Mouse (Mus musculus) layer of hippocampus, postnatal 36 days (tissue): ENCODE results near the gene P2ry1. TPM values are rescaled to one million over a fixed set of nuclear protein-coding genes. Genes with fewer than 3 reads are reported as not detected.

ENCODE experiments used
- DNase-seq, 2 experiments: peaks; one replicate each; pipeline ENCODE4 v3.0.0; 2022
- total RNA-seq, 2 experiments: library from RNA; stranded (reverse); gene quantifications; 2 replicates each; pipeline ENCODE4 v1.2.3; 2021

The P2ry1 gene
- 1 to 10 TPM; 2.7 TPM for total RNA-seq

DNA sequence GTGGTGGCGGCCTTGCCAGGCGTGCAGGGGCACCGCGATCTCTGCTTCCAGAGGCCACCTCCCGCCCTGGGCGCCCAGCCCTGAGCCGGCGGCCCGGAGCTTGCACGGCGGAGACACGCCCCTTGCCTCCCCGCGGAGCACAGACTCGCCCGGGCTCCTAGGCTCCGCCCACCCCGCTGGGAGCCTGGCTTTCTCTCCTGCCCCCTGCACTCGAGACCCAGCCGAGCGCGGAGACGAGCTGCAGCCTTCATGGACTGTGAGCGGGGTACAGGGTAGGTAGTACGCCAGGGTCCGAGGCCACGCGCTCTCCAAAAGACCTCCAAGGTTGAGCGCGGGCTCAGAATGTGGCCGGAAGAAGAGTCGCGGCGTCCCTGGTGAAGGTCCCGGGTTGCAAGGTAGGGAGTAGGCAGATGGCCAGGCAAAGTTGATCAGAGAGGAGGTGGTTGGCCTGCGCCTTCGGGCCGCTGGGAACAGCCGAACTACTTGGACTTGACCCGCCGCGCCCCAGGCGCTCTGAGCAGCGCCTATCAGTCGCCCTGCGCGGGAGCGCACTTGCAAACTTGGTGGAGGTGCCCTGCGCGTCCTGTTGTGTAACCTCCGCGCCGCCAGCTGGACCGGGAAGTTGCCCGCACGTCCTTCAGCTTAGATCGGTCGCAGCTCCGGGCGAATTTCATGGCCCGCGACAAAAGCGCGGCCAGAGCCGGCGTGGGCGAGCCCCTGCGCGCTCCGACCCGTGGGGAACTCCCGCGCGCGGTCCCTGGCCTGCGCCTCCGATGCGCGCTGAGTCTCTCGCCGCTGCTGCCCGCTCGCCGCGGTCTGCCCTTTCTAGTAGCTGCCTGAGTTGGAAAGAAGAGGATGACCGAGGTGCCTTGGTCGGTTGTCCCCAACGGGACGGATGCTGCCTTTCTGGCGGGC is at the start of gene P2ry1:
Gene P2ry1, plus strand, starts transcription at position 209 of the 915 bp plus-strand sequence.
- peak; percentile 60 to 65 for DNase-seq

DNA sequence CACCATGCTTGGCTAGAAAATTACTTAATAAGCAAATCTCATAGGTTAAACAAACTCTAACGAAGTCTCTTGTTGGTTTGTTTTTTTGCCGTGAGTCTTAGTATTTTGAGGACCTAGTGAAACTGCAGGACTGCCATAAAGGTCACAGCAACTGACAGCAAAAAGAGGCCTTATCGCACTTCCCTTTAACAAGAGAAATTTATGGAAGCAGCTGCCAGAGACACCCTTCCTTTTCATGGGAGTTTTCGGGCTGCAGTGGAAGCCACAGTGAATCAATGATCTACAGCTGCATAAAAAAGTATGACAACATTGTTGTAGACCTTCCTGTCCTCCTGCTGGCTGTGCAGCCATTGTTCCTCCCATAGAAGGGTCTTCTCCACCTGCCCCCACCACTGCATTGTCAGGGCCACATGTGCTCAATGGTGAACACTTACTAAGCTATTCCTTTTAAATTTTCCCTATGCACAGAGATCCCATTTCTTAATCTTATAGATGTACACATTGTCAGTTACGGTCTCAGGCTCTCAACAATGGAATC is 49.3 kb upstream of the P2ry1 start:
- DNase-seq, result no peak

DNA sequence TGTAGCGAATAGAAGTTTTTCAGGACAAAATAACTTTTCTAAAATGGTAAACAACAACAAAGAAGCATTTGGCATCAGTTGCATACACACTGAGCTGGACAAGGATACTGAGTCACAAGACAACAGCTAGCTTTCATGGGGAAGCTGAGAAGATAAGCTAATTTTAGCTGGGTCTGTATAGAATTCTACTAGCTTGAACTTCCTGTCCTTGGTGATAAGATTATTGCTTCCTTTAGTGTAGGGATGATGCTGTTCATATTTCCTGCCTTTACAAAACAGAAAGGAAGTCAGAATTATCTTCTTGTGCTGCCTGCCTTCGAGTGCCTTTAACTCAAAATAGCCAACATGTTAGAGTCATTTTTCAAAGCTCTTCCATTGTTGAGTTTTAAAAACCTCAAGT is 48.5 kb upstream of the P2ry1 start:
- DNase-seq, result no peak

DNA sequence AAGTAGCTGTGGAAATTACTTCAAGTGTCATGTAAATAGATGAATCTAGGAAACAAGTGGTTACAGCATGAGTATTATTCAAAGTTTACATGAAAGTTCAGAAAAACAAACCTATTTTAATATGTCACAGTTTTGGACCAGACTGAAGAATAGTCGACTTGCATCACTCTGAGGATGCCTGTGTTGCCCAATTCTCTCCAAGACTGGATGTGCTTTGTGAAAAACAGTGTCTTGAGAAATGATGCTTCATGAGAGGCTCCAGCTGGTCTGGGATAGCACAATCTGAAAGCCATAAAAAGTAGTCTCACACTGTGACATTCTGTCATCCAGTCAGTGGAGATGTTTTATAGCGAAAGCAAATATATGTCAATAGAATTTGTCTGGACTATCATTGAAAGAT is 43.8 kb upstream of the P2ry1 start:
- DNase-seq, result no peak

DNA sequence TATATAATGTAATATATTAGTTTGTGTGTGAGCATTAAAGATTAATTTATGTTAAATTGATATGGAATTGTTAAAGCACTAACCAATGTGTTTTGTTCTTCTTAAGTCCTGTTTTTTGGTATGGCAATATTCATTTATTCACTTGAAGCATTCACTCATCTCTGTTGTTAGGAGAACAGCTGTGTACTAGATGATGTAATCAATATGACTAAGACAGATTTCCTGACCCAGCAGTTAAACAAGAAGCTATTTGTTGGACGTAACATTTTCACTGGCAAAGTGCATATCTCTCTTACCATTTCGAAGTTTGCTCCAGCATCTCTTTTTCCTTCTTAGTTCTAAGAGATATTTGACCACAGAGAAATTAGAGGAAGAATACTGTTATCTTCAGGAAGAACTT is 37.5 kb upstream of the P2ry1 start:
- DNase-seq, result no peak

DNA sequence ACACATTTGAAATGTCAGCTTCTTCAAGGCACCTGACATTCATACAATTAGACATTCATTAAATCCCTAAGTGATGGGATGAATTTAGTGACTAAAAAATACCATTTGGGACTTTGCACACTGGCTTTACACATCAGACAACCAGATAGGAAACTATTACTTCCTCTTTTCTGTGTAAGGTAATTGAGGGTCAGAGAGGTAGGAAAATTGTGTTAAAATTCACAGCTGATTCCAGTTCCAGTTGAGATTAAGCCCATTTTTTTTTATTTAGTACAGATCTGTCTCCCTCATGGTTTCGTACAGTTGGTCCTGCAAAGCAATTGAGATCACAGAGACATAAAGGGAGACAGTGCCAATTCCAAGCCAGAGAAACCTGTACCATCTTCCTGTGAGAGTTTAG is 27.7 kb upstream of the P2ry1 start:
- DNase-seq, result no peak

DNA sequence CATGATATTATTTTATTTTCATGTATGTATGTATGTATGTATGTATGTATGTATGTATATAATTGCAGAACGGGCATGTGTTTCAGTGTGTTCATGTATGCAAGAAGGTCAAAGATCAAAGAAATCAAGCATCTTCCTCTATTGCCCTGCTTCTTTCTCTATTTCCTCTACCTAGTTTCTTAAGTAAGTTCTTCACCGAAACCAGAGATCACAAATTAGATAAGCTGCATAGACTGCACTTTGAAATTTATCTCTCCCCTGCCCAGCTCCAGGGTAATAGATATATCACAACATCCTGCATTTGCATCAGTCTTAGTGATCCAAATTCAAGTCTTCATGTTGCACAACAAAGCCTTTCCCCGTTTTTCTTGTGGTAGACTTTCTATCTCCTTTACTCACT is 20.5 kb upstream of the P2ry1 start:
- no peak for DNase-seq

DNA sequence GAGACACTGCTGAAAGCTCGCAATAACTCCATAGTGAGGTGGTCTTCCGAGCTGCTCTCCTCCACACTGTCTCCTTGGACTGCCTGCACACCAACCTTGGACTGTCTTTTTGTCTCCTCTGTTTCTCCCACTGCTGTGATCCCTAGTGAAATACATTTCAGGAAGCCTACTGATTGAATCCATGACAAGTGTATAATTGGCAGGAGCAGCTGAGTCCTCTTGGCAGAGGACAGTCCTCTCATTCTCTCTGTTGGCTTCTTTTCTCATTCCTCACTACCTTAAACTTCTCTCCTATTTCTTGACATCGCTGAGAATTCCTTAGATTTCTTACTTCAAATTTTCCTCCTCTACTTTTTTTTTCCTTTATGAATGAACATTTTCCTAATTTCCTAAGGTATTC is 4.5 kb upstream of the P2ry1 start:
- no peak for DNase-seq

DNA sequence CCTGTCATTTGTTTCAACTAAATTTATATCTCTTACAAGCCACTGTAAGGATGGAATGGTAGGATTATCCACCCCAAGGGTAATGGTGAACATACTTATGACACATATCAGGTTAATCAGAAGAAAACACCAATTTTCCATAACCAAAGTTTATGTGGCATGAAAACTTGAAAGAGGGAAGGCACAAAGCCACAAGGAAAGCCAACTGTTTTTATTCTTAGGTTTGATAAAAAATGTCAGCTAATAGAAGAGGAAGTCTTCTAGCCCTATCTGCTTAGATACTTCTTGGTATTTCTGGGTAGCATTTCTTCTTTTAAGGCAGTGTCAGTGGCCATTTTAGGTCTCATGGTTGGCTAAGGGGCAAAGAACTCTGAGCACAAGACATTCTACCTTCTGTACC is 2.9 kb upstream of the P2ry1 start:
- DNase-seq, result no peak

DNA sequence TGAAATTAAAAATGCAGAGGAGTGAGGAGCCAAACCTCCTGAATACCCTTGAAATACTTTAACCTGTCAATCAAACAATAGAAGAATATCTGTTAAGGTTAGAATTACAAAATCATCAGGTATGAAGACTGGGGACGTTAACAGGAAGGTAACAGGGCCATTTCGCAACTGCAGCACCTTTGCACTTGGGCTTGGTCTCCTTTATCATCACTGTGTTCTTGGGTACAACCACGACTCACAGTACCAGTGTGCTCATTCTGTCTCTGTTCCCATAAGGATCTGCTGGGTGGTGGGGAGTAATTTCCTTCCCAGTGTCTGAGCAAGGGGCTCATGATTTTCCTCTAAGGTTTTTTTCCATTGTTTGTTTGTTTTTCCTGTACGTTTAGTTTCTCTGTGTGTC is 1.8 kb upstream of the P2ry1 start:
- no peak for DNase-seq

DNA sequence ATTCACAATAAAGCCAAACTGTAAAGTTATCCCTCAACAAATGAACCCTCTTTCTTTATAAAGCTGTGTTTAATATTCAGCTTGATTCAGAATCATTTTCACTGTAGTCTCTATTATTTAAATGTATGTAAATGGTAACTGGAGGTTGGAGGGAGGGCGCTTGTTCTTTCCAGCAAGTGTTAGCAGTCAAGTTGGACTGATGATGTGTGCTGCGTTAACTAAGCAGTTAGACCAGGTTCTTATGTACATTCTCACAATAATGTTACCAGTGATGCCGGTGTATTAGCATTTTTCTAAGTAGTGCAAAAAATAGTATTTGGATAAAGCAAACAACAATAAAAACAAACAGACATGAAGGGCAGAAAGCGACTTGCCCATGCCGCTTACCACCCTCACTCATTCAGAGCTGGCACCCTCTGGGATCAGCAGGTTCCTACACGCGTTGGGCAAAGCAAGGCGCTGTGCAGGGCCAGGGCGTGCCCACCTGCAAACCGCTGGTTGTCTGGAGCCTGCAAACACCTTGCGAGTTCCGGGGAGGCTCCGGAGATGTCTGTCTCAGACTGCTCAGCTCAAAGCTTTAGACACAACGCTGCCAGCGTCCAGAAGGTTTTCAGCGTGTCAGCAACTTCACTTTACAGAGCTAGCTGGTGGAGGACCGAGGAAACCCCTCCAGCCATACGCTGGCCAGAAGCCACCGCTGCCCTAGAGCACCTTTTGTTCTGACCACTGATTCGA is 576 bp upstream of the P2ry1 start:
- no peak for DNase-seq

DNA sequence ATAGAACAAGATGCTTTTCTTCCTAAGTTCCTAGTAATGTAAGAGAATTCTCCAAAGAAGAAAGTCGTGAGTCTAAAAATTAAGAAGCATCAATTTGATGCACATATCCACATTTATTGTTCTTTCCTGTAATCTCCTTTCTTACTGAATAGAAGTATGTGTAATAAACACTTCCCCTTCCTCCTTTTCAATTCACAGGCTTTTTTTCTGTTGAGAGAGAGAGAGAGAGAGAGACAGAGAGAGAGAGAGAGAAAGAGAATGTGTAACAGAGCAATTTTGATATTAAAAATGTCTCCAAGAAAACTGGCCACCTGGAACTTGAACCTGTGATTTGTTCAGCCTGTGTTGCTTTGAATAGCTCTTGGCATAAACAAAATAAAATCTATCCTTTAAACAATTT is 2.0 kb downstream of the P2ry1 start:
- no peak for DNase-seq

DNA sequence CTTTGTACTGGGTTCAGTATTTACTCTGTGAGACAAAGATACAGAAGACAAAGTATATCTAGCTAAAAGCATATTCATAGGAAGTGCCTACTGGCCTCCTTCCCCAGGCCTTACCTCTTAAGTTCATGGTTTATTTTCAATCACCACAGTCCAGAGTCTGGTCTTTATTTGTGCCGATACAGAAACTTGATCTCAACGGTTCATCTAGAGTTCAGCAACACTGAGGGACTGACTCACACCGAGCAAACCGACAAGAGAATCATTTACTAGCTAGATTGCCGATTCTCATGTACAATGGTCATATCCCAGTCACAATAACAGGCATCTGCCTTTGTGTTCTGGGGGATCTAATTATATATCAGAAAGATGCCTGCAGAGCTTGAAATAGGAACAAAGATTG is 9.1 kb downstream of the P2ry1 start:
- no peak for DNase-seq

DNA sequence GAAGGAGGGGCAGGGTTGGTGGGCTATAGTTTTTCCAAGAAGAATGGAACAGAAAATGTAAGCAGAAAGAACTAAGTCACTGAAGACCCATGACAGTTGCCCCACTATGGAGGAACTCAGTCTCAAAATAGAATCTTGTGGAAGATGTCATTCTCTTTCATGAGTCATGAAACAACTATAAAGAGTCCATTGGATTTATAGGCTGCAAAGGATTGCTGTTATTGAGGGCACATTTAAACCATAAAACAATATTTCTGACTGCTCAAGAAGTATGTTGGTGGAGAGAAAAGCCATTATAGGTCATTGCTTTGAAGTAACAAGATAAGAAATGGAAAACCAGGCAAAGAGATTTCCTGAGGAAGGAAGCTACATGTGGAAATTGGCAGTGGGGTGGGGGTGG is 10.0 kb downstream of the P2ry1 start:
- DNase-seq, result no peak

DNA sequence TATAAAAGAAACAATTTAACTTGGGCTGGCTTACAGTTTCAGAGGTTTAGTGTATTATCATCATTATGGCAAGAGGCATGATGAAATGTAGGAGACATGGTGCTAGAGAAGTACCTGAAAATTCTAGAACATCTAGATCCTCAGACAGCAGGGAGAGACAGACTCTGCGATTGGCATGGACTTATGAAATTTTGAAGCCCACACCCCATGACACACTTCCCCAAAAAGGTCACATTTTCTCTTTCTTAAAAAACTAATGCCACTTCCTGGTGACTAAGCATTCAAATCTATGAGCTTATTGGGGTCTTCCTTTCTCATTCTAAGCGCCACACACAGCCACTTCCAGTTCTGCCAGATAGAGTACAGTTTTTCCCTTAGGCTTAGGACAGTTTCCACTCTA is 14.1 kb downstream of the P2ry1 start:
- no peak for DNase-seq

DNA sequence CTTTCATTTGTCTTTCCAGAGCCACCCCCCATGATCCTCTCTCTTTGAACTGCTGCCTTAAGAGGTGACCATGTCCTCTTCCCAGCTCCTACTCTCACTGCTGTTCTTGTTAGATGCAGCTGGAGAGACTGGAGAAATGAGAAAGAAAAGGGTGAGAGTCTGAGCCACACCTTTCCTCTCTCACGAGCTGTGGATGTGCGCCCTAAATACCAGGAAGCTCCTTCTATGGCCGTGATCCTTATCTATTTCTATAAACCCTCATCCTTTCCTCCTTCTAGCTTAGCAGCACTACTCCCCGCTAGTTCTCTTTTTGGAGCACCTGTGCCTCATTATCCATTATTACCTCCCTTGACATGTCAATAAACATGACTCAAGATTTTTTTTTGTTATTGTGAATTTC is 29.5 kb downstream of the P2ry1 start:
- DNase-seq, result no peak

DNA sequence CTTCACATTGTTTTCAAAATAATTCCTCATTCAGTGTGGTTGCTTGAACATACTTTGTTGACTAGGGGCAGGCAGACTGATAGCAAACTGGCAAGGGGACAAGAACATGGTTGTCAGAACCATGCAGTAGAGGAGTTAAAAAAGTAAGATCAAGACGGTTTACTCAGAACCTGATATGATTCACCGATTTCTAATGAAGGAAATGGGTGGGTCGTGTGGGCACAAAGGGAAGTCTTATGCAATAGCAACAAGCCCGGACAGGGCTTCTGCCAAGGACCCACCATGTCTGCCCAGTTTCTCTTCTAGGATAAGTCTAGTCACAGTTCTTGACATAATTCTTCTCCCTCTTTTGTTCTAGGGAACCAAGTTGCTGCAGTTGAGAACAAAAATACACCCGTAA is 33.0 kb downstream of the P2ry1 start:
- DNase-seq, result no peak

DNA sequence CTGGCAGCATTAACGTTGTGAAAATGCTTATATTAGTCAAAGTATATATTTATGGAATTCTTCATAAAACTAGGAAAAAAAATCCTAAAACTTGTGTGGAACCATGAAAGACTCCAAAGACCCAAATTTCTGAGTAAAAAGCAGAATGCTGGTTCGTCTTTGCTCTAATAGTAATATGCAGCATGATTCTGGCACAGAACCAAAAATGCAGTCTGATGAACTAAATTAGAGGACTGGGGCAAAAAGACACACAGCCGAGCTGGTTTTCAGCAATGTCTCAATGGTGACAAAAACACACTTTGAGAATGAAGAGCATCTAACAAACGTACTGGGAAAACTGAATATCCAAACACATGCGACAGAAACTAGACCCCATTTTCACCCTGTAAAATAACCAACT is 37.3 kb downstream of the P2ry1 start:
- DNase-seq, result no peak

DNA sequence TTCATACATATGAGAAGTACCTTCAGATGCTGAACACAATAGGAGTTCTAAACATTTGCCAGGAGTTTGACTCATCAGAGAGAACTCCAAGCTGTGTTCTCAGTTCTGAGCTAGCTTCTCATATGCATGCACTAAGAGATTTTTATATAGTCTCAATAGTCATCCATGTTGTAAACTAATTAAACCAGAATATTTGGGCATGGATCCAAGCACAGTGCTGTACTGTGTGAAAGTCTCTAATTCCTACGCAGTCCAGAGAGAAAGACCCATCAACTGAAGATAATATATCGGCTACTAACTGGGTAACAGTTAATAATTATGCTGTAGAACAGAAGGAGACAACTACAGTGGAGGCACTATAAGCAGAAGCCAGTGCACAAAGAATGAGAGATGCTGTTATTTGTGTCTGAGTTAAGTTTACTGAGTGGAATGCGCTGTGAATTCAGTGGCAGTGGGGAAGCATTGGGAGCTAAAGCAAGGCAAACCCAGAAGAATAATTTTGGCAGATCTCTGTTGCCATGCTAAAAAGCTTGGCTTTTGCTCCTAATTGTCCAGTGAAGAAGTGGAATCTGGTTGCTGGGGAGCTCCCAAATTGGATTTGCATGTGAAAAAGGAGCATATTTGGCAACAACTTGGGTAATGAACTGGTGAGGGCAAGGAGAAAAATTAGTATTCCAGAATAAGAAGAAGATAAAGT is 47.5 kb downstream of the P2ry1 start:
- no peak for DNase-seq
